Mouse (Mus musculus): ENCODE measurements around the gene Cebpe. TPM values are rescaled to one million over a fixed set of nuclear protein-coding genes. Genes with fewer than 3 reads are reported as not detected.

The Cebpe gene
- total RNA-seq (2021), result not detected

DNA sequence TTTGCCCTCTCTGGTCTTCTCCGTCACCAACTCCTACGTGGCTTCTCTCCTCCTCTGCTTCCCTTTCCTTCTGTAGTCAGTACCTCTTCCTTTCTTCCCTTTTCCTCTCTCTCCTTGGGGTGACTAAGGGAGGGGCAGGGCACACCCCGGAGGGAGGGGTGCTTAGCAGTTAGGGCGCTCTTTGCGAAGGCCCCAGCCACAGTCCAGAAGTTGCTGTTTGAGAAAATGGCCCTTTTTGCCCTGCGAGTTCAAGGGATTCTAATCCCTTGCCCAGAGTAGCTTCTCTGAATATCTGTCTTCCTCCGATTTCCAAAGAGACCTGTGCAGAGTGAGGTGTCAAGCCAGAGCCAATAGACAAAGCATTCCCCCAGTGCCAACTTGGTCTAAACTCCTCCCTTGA, at the start of gene Cebpe:
Gene Cebpe (minus strand): TSS at position 101 of the 400 bp plus-strand sequence.
- DNase-seq, result no peak

DNA sequence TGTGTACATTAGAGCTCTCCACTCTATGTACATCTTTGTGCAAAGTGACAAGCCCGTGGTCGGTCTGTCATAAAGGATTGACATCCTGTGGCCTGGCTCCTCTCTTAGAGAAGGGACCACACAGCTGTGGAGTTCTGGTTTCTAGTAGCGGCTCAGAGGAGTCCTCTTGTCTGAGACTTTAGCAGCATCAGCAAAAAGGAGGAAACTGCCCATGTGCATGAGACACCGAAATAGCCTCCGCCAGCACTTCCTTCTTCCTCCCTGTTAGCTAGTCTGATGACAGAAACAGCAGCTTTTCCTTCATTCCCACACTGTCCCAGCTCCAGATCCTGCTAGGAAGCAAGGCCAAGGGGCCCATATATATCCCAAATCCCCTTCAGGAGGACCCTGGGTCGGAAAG, 44.4 kb upstream of the Cebpe start:
- DNase-seq, result no peak

DNA sequence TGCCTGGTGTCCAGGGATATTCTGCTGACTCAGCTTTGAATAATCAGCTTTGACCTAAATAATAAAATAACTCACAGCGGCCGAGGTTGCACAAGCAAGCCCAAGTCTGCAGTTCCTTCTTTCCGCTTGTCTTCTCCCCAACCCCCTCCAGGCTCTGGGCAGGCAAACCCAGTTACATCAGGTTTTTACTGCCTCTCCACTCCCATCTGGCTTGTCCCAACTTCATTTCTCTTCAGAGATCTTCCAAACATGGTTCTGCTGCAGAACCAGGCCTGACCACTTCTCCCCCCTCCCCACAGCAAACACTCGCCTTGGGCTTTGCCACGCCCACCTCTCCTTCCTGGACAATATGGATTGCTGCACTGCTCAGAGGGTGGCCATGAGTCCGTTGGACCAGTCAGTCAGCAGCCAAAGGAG, 42.6 kb upstream of the Cebpe start:
- peak; percentile 41 for DNase-seq

DNA sequence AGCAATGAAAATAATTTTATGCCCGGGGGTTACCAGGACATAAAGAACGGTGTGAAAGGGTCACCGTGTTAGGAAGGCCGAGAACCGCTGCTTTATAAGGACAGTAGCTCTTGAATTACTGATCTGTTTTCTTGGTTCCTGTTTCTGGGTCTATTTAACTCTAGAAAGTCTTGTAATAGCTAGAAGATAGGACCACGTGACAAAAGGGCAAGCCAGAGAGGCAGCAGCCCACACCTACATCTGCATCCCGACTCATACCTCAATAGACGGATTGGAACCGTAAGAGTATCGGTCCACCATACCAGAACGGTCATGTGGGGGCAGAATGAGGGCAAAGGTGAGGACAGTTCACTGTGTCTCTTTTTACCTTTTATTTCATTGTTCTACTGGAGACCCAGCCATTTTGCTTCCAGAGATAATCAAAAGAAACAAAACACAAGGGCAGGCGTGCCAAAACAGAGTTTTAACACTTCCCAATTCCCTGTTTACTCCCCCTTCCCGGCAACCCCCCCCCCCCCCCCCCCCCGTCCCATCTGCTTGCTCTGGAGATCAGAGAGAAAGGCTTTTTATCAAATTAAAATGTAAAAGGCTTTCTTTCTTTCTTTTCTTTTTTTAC, 42.1 kb upstream of the Cebpe start:
- DNase-seq, result no peak

DNA sequence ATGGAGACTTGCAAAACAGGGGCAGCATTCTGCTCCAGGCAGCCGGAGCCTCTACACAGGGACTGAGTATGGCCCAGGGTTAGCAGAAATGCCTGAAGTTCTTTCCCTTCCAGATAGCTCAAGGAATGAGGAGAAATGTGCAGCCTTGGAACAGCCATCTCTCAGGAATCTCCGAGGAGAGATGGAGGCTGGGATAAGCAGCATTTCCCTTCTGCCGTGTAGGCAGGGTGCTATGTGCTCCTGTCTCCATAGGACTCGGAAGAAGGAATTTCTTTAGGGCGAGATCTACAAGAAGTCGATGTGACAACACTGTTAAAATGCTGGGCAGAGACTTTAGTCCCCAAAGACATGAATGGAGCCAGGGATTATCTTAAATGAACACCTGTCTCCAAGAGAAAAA, 41.0 kb upstream of the Cebpe start:
- DNase-seq, result no peak

DNA sequence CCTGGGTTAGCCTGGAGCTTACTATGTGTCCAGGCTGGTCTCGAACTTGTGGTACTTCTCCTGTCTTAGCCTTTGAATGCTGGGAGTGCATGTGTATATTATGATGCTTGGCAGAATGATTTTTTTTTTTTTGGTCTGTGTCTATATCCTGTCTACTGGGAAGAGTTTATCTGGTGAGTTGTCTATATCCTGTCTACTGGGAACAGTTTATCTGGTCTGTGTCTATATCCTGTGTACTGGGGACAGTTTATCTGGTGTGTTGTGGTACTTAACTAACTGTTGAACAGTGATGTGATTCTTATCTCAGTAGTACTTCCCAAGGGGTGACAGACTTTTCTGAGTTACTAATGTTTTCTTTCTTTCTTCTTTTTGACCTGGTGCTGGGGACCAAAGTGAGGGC, 39.8 kb upstream of the Cebpe start:
- no peak for DNase-seq

DNA sequence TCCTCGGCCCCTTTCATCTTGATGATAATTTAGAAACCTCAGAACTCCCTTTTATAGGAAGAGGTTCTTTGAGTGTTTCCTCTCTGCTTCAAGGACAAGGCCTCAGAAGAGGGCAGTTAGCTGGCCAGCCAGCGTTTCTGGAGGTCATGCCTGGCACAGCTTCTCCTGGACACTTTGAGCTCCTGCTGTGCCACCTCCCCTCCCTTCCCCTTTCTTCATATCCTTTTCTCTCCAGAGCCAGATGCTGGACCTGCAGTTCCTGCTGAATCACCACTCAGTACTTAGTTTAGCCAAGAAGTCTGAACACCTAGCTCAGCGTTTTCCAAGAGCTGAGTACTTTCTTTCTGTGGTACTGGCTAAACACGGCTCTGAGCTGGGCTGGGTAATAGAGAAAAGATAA, 37.3 kb upstream of the Cebpe start:
- no peak for DNase-seq

DNA sequence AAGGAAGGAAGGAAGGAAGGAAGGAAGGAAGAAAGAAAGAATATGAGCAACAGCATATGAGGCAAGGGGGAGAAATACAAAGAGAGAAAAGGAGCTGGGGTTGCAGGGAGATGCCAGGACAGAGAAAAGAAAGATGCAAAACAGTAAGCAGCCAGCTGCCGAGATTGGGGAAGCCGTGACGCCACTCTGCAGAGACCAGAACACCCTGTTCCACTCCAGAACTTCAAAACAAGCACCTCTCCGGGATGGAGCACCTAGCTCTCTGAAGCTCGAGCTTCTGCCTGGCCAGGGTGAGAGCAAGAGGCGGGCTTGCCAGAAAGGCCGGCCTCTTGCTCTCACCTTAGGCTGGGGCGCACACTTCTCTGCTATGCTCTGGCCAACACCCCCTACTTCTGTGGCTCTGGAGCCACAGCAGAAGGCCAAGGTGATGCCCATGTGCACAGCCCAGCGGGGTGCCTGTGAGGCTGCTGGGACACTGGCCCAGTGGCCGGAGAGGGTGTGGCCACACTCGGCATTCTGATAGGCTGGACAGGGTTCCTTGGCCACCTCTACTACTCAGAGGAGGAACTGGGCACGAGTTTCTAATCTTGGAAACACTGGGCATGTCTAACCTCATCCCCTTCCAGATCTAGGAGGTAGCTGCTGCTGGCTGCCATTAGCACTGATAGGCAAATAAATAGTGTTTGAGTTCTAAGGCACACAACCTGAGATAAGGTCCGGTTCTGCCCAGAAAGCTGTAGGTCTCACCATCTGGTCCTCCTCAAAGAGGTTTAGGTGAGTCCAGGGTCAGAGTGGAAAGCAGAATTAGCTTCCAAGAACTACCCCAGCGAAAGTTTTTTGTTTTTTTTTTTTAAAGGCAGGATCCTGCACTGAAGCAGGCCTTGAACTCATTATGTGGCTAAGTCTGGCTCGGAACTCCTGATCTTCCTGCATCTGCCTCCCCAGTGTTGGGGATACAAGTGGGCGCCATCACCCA, 36.3 kb upstream of the Cebpe start:
- no peak for DNase-seq

DNA sequence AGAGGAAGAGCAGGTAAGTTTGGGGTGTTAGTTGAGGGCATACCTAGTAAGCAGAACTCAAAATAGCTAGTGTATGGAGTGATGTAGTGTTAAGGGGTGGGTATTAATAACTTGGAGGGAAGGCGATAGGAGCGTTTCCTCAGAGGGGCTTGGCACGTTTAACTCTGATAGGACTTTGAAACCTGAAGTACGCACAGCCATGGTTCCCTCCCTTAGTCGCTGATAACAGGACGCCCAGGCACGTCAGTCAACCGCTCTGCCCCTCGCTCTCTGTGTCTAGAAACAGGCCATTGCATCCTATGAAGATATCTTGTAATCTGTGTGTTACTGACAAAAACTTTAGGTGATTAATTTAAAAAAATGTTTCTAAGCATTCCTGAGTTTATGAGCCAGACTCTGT, 34.1 kb upstream of the Cebpe start:
- DNase-seq, result no peak

DNA sequence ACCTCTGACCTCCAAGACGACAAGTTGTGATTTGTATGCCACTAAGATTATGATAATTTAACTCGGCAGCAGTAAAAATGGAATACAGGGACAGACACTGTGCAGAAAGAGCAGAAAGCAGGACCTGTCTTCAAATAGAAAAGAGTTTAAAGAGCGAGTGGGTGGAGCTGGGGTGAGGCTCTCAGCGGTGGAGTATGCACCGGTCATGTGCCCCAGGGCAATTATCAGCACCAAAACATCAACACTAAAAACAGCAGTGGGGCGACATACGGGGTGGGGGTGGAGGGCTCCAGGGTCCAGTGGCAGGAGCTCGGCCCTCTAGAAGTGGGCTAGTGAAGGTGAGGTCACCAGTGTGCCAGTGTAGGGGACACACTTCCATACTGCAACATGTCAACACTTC, 32.5 kb upstream of the Cebpe start:
- no peak for DNase-seq

DNA sequence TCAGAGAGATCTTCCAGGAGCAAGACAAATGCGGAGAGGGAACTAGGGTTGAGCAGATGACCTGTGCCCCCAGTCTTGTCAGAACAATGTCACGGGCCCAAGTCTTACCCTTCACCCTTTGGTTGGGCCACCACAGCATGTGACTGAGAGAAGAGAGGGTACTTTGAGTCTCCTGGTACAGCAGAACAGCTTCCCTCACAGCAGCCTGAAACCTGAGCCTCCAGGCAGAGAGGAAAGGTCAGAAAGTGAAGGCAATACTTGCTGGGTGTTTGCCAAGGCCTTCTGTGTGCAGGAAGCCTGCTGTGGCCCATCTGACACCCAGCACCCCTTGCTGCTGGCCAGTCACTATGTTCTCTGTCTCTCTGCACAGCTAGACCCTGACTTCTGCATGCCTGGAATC, 30.4 kb upstream of the Cebpe start:
- no peak for DNase-seq

DNA sequence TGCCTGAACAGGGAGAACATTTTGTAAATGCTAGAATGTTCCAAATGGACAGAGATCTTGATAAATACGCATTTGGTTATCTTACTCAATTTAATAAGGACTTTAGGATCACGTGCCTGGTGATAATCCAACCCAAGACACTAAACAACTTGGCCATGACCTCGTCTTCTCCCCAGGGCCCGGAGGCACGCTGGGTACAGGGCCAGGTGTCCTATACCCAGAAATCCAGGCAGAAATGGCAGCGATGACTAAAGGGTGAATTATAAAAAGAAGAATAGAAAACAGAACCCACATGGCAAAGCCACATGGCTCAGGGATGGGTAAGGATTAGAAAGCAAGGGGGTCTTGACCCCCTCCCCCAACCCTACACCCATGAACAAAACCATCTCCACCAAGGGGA, 29.7 kb upstream of the Cebpe start:
- DNase-seq, result no peak

DNA sequence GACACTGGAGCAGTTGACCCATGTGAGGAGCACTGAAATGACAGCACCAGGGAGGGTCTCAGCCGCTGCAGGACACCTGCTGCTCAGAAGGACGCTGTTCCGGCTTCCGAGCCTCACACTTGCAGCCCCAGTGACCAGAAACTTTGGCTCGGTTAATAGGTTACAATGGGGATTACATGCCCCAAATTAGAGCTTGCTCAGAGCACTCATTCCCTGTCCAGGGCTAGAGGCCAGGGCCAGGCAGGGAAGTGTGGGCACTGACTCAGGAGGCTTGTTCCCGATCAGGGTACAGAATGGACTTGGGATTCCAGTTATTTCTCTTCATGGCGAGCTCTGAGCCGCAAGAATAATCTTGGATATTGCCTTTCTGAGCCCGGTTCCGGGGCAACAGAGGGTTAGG, 25.7 kb upstream of the Cebpe start:
- DNase-seq, result no peak

DNA sequence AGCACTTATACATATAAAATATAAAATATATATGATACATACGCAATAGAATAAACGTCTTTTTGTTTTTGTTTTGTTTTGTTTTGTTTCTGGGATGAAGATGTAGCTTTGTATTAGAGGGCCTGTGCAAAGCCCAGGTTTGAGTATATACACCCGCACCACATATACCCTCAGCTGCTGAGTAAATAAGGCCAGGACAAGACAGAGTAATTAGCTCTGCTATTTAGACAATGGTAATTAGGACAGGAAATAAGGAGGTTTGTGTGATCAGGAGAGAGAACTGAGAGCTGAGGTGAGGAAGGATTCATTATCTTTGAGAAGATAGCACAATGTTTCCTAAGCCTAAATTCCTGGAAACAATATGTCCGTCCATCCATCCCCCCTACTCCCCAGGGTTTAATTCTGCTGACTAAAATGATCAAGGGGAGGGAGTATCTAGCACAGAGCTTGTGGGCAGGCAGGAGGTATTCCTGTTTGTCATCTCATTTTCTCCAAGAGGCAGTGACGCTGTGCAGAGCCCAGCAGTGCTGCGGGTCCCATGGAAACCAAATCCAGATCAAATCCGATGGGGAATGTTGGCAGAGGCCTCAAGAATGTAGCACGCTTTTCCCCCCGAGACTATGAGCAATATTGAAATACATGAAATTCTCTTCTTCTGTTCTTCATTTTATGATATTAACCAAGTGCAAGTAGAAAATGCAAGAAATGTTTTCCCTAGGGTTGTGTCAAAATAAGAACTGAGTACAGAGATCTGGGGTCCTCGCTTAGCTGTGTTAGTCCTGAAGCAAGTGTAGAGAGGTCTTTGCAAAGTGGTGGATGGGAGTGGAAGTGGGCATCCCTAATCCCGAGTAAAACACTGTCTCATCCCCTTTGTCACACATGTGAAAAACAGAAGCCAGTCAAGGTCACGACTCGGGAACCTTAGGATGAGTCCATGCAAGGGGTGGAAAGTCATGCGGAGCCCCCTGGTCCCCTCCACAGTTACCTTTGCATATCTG, 24.9 kb upstream of the Cebpe start:
- DNase-seq, result no peak

DNA sequence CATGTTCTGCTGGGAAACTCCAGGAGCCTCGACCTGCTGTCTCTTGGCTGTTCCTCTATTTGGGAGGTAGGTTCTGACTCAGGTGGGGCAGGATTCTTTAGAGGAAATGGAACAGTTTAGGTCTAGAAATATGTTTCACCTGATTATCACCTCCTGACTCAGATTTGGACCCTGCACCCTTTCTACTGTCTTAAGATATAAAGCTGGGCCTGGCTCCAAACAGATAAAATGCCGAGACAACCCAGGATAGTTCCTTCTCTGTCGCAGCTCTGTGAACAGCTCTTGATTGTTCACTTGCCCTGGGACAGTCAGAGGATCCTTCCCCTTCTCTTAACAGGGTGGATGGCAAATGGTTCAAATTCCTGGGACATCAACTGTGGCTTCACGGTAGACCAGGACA, 23.2 kb upstream of the Cebpe start:
- DNase-seq, result no peak

DNA sequence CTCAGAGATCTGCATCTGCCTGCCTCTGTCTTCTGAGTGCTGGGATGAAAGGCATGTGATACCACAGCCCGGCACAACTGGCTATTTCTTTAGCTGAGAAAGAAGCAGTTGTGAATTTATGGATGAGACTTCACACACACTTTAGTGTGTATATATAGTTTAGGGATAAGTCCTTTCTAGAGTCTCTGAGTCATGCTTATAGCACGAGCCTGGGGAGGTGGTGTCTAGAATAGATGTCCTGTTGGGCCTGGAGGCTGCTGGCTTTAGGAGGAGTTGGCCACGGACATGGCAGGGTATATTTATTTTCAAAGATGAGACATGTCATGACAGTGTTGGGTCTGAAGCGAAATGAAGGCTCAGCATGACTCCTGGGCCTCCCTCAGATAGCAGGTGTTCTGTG, 22.0 kb upstream of the Cebpe start:
- DNase-seq, result no peak

DNA sequence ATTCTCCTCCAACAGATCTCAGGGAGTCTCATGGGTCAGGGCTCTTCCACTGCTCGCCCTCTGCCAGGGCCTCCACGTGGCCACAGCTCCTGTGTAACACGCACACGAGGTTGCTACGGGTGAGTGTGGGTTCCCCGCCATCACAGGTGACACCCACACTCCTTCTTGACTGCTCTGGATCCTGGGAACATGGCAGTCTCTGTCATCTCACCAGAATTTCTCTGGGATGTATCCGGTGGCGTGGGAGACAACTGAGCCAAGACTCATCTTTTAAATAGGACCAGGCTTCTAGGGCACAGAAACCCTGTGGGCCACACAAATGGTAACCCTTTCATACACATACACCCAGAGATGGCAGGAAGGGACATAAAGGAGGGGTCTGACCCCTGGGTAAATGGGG, 20.2 kb upstream of the Cebpe start:
- no peak for DNase-seq

DNA sequence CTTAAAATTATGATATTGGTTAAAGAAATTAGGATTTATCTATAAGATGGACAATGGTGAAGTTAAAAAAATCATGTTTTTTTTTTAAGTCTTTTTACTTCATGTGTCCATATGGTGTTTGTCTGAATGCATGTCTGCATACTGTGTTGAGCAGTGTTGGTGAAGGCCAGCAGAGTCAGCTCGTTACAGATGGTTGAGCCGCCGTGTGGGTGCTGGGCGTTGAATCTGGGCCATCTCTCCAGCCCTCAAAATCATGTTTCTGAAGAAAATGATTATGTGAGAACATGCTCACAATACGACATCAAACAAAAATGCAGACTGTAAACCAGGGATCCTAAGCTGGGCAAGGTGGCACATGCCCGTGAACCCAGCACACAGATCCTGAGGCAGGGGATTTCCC, 18.3 kb upstream of the Cebpe start:
- no peak for DNase-seq

DNA sequence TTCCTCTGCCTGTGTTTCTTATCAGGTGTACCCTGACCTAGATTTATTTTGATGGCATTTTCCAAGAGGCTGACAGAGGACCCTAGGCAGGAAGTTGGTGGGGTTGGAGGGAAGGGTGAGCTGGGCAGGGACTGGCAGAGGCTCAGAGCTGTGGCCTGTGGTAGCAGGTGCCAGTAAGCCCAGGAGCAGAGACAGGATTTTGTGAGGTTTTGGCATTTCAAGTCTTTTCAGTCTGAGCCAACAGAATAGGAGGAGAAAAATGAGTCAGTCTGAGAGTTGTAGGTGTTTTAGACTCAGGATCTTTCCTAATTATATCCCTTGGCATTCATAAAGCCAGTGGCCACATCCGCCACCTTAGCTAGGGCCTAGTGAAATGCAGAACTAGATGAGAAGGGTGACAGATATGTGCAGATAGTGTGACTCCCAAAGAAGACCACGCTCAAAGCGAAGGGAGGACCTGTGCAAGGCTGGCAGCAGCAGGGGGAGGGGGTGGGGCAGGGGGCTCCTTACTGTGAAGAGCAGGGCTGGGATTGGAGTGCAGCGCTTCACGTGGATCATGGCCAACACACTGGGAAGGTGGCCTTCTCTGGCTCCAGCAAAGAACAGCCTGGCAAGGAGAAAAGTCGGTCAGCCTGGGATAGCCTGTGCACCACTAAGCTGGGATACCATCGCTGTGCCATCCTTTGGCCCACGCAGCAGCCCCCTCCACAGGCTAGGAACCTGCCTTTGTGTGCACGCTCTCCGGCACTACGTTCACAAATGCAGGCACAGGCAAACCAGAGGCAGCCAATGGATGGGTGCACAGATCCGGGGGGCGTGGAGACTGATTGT, 17.1 kb upstream of the Cebpe start:
- no peak for DNase-seq

DNA sequence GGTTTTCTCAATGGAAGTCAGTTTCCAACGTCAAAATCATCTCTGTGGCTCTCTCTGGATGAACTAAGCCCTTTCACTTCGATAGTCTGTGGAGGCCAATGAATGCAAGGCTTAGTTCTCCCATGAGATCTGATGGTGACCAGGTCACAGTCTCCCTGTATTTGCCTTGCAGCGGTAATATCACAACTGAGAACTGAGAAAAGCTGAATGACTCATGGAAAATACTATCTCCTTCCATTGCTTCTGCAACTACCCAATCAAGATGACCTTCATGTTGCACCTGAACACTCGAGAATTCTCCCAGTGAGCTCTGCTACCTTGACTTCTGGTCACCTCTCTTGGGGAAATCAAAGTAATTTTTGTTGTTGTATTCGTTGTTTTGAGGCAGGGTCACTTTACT, 15.6 kb upstream of the Cebpe start:
- DNase-seq, result no peak

DNA sequence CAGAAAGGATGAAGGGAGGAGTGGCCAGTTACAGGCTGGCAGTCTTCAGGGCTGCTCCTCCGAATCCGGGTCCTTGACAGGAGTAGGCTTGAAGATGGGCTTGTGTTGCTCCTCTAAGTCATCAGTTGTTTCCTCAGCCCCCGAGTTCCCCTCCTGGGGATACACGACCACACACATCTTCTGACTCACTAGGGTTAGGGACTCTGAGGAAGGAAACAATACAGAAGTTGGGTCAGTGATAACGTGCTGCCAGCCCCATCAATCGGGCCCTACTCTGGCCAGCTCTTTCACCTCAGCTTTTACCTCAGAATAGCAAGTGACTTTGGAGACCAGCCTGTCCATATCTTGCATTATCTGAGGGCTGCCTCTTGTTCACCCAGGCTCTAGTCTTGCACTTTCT, 12.1 kb upstream of the Cebpe start:
- DNase-seq, result no peak

DNA sequence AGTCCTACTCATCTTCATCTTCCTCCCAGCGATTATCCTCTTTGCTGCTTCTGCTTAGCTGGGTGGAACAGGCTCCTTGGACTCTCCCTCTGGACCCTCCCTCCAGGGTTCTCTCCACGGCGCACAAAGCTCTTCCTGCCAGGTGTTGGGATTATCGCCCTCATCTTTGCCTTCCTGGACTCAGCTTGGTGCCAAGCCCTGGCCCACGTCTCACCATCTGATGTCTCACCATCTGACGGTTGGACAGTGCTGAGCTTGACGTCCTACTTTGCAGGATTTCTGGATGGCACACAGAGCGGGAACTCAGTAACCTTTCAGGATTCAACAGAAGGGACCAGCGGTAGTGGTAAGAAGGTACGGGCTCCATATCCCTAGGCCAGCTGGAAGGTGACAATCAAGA, 9.7 kb upstream of the Cebpe start:
- DNase-seq, result no peak
